Mouse (Mus musculus) thymus, adult 18-20 months (tissue): ENCODE data around the gene Map1lc3b.

Experiments used
- DNase-seq, 2 experiments: peaks; one replicate each; pipeline ENCODE4 v3.0.0; 2022; ENCODE audit warnings: mixed read lengths in 2 of 2

The Map1lc3b gene

GRCm38 (mm10) chr8:121590203-121591177 lies at the start of gene Map1lc3b:
TSS of gene Map1lc3b (plus strand) at chr8:121590361.
- peak; percentile 90 for DNase-seq

- no peak for DNase-seq
Observed at GRCm38 (mm10) chr8:121541862-121542261, 48.3 kb upstream of the Map1lc3b start.

DNA sequence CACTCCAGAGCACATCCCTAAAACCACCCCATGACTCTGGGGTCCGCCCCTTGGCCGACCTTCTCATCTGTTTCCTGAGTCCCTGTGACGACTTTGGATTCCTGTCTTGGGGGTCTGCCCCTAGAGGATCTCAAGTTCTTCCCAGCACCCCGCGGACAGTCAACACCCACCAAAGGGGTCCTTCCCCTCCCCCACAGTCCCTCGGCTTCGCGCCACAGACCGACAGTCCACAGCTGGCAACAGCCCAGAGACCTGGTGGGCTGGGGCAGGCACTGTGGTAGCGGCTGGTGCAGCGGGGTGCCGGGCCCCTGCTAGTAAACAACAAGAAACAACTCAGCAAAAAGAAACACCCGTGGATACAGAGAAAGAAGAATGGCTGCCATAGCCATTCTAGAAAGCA lies 47.3 kb upstream of the Map1lc3b start:
- no peak for DNase-seq

DNA sequence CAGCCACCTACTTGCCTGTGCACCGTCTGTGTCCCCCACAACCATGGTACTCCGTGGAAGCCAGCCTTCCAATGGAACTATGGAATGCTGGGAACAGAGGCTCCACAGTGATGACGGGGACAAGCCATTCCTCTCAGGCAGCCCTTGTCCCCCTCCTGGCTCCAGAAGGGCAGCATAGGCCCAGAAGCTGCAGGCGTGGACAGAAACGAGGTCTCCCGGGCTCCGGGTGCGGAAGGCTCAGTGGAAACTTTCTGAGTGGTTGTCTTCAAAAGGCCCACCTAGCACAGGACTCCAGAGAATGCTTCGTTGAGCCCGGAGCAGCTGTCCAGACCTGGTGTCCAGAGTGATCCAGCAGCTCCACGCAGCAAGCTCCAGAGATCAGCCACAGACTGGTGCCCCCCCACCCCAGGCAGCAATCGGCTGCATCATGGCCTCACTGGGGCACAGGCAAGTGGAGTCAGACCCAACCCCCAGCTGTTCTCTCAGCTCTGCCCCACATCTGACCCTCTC lies 45.8 kb upstream of the Map1lc3b start, which contains the start of gene 1700018B08Rik:
1700018B08Rik (minus strand) TSS at position 45 of the 510 bp plus-strand sequence.
- no peak for DNase-seq

DNA sequence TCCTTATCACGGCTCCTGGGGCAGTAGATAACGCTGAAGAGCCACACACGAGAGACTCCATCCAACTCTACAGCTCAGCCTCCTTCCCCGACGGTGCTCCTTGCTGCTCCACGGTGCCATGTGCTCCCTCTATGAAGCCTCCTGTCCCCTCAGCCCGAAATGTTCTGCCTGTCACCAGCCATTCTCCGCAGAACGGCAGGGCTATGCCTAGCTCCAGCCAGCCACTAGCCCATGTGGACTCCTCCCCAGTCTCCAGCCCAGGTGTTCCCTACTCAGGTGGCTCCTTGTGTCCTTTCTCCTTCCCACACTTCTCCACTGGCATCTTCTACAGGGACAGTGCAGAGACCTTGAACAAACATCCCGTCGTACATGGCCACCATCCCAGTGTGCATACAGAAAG lies 45.2 kb upstream of the Map1lc3b start:
- DNase-seq: no peak

GRCm38 (mm10) chr8:121547132-121547531 lies 43.0 kb upstream of the Map1lc3b start:
- DNase-seq: peak; percentile 43 to 47

GRCm38 (mm10) chr8:121550056-121550455 lies 40.1 kb upstream of the Map1lc3b start:
- DNase-seq: no peak

GRCm38 (mm10) chr8:121551065-121551985 lies 38.8 kb upstream of the Map1lc3b start:
- no peak for DNase-seq

GRCm38 (mm10) chr8:121552506-121552905 lies 37.7 kb upstream of the Map1lc3b start:
- DNase-seq: no peak

DNA sequence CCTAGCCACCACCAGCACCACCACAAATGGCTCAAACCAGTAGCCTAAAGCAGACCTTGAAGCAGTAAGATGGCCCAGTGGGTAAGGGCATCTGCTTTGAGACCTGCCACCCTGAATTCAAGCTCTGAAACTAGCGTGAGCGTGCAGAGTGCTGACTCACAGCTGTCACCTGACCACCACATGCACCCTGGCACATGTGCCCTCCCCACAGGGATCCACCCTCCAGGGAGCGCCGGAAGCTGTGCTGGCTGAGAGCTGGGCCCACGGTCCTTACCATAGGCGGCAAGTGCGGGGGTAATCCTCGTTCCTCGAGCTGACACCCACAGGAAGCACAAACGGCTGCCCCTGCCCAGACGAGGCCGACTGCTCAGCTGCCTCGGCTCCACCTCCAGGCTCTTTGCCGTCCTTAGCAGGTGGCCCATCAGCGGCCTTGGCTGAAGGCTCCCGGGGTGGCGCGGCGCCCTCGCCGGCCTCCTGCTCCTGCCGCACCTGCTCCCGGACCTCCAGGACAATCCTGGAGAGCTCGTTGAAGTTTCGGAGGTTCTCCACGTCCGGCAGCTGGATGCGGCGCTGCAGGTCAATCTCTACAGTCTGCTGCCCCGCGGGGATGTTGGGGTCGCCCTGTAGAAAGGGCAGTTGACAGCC lies 36.2 kb upstream of the Map1lc3b start:
- no peak for DNase-seq

DNA sequence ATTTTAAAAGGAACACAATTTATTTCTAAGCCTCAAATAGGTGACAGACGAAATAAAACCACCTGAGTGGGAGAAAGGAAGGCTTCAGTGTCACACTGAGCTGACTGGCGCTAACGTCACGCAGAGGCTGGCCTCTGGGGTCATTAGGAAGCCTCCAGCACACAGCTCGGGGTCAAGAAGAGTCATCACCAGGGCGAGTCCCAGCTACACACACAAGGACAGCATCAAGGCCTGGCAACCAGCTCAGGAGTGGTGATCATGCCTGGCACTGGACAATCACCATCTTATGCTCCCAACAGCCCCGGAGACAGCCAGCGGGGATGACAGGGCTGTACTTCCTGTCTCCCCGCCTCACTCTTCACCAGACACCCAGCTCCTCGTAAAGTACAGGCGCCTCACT lies 32.4 kb upstream of the Map1lc3b start:
- DNase-seq: no peak

- DNase-seq: no peak
Observed at GRCm38 (mm10) chr8:121558538-121558937, 31.6 kb upstream of the Map1lc3b start.

DNA sequence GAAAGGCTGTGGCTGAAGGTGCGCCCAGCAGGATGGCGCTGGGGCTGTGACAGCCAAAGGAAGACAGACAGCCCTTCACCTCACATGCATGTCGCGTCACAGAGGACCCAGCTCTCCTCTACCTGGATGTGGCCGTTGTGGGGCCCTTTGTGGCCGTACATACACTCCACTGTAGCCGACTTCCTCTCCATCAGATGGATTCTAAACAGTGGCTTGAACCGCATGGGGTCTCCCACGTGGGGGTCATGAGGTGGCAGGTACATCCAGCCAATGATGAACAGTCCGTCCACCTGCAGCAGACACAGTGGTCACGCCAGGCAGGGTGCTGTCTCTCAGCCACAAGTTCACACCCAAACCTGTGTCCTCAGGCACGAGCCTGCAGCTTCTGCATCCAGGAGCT lies 30.4 kb upstream of the Map1lc3b start:
- no peak for DNase-seq

GRCm38 (mm10) chr8:121560432-121561100 lies 29.6 kb upstream of the Map1lc3b start:
- no peak for DNase-seq

DNA sequence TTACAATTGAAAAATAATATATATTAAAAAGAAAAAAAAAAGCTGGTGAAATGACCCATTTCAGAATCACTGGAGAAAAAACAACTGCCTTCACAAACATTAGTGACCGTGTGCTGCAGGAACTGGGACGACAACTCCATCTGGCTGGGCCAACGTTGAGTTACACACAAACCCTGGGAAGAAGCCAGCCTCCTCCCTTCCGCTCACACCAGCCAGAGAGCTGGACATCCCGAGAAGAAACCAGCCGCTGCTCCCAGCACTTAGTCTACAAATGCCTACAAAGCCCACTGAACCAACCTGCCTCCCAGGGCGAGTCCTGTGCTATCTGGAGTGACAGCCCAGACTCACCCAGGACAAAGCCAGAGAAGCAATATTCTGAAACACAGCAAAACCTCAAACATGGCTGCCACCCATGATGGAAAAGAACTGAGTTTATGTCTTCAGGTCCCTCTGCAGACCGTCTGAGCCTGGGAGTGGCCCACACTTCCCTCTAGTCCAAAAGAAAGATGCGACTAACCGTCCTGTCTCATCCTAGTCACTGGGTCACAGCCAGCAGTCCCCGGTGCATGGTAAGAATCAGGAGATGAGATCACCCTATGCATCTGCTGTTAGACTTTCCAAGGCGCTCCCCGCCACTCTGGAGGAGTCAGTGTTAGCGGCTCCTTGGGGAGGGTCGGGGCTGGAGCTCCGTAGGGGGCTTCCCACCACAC lies 28.4 kb upstream of the Map1lc3b start:
- DNase-seq: no peak

GRCm38 (mm10) chr8:121562941-121563351 lies 27.2 kb upstream of the Map1lc3b start:
- DNase-seq: no peak

DNA sequence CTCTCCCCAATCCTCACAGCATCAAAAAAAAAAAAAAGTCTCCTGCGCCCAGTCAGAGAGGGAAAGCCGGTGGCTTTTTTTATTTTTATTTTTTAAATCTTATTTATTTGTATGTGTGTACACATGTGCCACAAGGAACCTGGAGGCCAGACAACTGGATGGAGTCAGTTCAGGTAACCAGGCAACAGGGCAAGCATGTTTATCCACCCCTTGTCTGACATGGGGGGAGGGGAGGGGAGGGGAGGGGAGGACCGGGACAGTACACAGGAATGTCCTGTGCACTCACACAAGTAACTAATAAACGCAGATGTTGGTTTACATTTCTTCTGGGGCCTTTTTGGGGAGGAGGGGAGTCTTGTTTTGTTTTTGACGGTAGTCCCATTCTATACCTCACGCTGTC lies 26.5 kb upstream of the Map1lc3b start:
- DNase-seq: no peak

GRCm38 (mm10) chr8:121568321-121568720 lies 21.8 kb upstream of the Map1lc3b start:
- no peak for DNase-seq

GRCm38 (mm10) chr8:121570335-121570734 lies 19.8 kb upstream of the Map1lc3b start:
- DNase-seq: no peak

- DNase-seq: peak in 1 of 2 experiments; percentile 22
Observed at GRCm38 (mm10) chr8:121570801-121571200, 19.4 kb upstream of the Map1lc3b start.

- DNase-seq: no peak
Observed at GRCm38 (mm10) chr8:121572121-121572520, 18.0 kb upstream of the Map1lc3b start.
